Mouse (Mus musculus): ENCODE data around the gene Unc13d. TPM values are rescaled to one million over a fixed set of nuclear protein-coding genes. Genes with fewer than 3 reads are reported as not detected.
"Not testable (repeated sequence)": the region's sequence is repeated elsewhere in the genome, so short reads cannot be mapped to it uniquely, and the experiment has no call there.

Unc13d gene
- polyA plus RNA-seq (2014; fragmentation: Nextera tagmentation; extraction: Ambion mirVana), result 44.8 and 45.3 TPM in 2 replicates

- Histone ChIP-seq H3K9ac (ENCODE audit: low read depth, low read length) (peak within 1 kb of the TSS; percentile 94), H3K27me3 (replicated peaks; ENCODE audit: control insufficient read depth, insufficient read depth, low read length) (no peaks in the 10 kb centered on the region), H3K4me1 (replicated peaks; ENCODE audit: control insufficient read depth, insufficient read depth, low read length) (peaks cover 56% of the 10 kb centered on the region), H3K36me3 (ENCODE audit: control insufficient read depth, insufficient read depth, low read length) (peaks cover 25% of the 10 kb centered on the region), H3K4me2 (peak within 1 kb of the TSS; percentile 96), H3K4me3 (ENCODE audit: low read depth, low read length) (peak within 1 kb of the TSS; percentile 68), H3K27ac (ENCODE audit: low read depth, low read length) (peak within 1 kb of the TSS; percentile 100), H3K9me3 (ENCODE audit: control insufficient read depth, low read length) (no peaks in the 10 kb centered on the region)
- DNase-seq (ENCODE audit: low spot score) (peak; percentile 71), ATAC-seq (replicated peaks; ENCODE audit: low FRiP score) (peak; percentile 83)
- WGBS, result 32% methylated on average over 22 of the region's 22 CpGs
These were observed at the start of gene Unc13d for GRCm38 (mm10) chr11:116077446-116078204. Unc13d (minus strand) TSS chr11:116077961.

- DNase-seq (ENCODE audit: low spot score) (no peak), ATAC-seq (replicated peaks; ENCODE audit: low FRiP score) (no peak)
- Histone ChIP-seq H3K36me3 (ENCODE audit: control insufficient read depth, insufficient read depth, low read length) (peaks cover 17% of the 10 kb centered on the region), H3K9me3 (ENCODE audit: control insufficient read depth, low read length) (no peaks in the 10 kb centered on the region), H3K27ac (ENCODE audit: low read depth, low read length) (no peak overlapping the region), H3K4me2 (no peak overlapping the region), H3K9ac (ENCODE audit: low read depth, low read length) (no peak overlapping the region), H3K27me3 (replicated peaks; ENCODE audit: control insufficient read depth, insufficient read depth, low read length) (no peaks in the 10 kb centered on the region), H3K4me3 (ENCODE audit: low read depth, low read length) (no peak overlapping the region), H3K4me1 (replicated peaks; ENCODE audit: control insufficient read depth, insufficient read depth, low read length) (peaks cover 21% of the 10 kb centered on the region)
- WGBS, result 86% methylated on average over 15 of the region's 15 CpGs
These were observed 48.5 kb upstream of the Unc13d start for GRCm38 (mm10) chr11:116126261-116126660.

GRCm38 (mm10) chr11:116121731-116122245, 44.0 kb upstream of the Unc13d start:
- not testable (repeated sequence) for H3K4me3 ChIP-seq (ENCODE audit: low read depth, low read length); H3K27me3 ChIP-seq (replicated peaks; ENCODE audit: control insufficient read depth, insufficient read depth, low read length); H3K9me3 ChIP-seq (ENCODE audit: control insufficient read depth, low read length); DNase-seq (ENCODE audit: low spot score); H3K9ac ChIP-seq (ENCODE audit: low read depth, low read length); H3K4me1 ChIP-seq (replicated peaks; ENCODE audit: control insufficient read depth, insufficient read depth, low read length); H3K4me2 ChIP-seq; ATAC-seq (replicated peaks; ENCODE audit: low FRiP score); H3K27ac ChIP-seq (ENCODE audit: low read depth, low read length)
- peaks cover 17% of the 10 kb centered on the region for H3K36me3 ChIP-seq (ENCODE audit: control insufficient read depth, insufficient read depth, low read length)
- WGBS, result 88% methylated on average over 8 of the region's 8 CpGs

- Histone ChIP-seq H3K9me3 (ENCODE audit: control insufficient read depth, low read length) (no peaks in the 10 kb centered on the region), H3K27ac (ENCODE audit: low read depth, low read length) (no peak overlapping the region), H3K4me2 (no peak overlapping the region), H3K27me3 (replicated peaks; ENCODE audit: control insufficient read depth, insufficient read depth, low read length) (no peaks in the 10 kb centered on the region), H3K4me1 (replicated peaks; ENCODE audit: control insufficient read depth, insufficient read depth, low read length) (no peaks in the 10 kb centered on the region), H3K36me3 (ENCODE audit: control insufficient read depth, insufficient read depth, low read length) (peaks cover 5% of the 10 kb centered on the region; the same call in 1 of the 2 replicates), H3K4me3 (ENCODE audit: low read depth, low read length) (no peak overlapping the region), H3K9ac (ENCODE audit: low read depth, low read length) (no peak overlapping the region)
- ATAC-seq (replicated peaks; ENCODE audit: low FRiP score), result no peak
- no peak for DNase-seq (ENCODE audit: low spot score)
These were observed 40.1 kb upstream of the Unc13d start for GRCm38 (mm10) chr11:116117819-116118218.

- no peaks in the 10 kb centered on the region for H3K27me3 ChIP-seq (replicated peaks; ENCODE audit: control insufficient read depth, insufficient read depth, low read length)
- DNase-seq (ENCODE audit: low spot score), result no peak
- no peak overlapping the region for H3K4me2 ChIP-seq
- H3K4me3 ChIP-seq (ENCODE audit: low read depth, low read length), result no peak overlapping the region
- no peaks in the 10 kb centered on the region for H3K9me3 ChIP-seq (ENCODE audit: control insufficient read depth, low read length)
- no peak overlapping the region for H3K9ac ChIP-seq (ENCODE audit: low read depth, low read length)
- no peak; the same call in 1 of the 2 replicates for ATAC-seq (replicated peaks; ENCODE audit: low FRiP score)
- no peaks in the 10 kb centered on the region for H3K36me3 ChIP-seq (ENCODE audit: control insufficient read depth, insufficient read depth, low read length)
- H3K4me1 ChIP-seq (replicated peaks; ENCODE audit: control insufficient read depth, insufficient read depth, low read length), result no peaks in the 10 kb centered on the region
- 50% methylated on average over 12 of the region's 12 CpGs for WGBS
- H3K27ac ChIP-seq (ENCODE audit: low read depth, low read length), result no peak overlapping the region
These were observed 39.5 kb upstream of the Unc13d start for GRCm38 (mm10) chr11:116117241-116117640.

GRCm38 (mm10) chr11:116111611-116112203, 33.9 kb upstream of the Unc13d start:
- Histone ChIP-seq H3K36me3 (ENCODE audit: control insufficient read depth, insufficient read depth, low read length) (no peaks in the 10 kb centered on the region), H3K9me3 (ENCODE audit: control insufficient read depth, low read length) (no peaks in the 10 kb centered on the region), H3K9ac (ENCODE audit: low read depth, low read length) (no peak overlapping the region), H3K27ac (ENCODE audit: low read depth, low read length) (no peak overlapping the region), H3K27me3 (replicated peaks; ENCODE audit: control insufficient read depth, insufficient read depth, low read length) (peaks cover 45% of the 10 kb centered on the region), H3K4me1 (replicated peaks; ENCODE audit: control insufficient read depth, insufficient read depth, low read length) (peaks cover 21% of the 10 kb centered on the region), H3K4me2 (no peak overlapping the region), H3K4me3 (ENCODE audit: low read depth, low read length) (no peak overlapping the region)
- DNase-seq (ENCODE audit: low spot score), result no peak
- ATAC-seq (replicated peaks; ENCODE audit: low FRiP score), result no peak
- 83% methylated on average over 19 of the region's 19 CpGs for WGBS

- no peak overlapping the region; the same call in none of the 2 replicates for H3K4me2 ChIP-seq
- ATAC-seq (replicated peaks; ENCODE audit: low FRiP score), result no peak
- H3K9me3 ChIP-seq (ENCODE audit: control insufficient read depth, low read length), result no peaks in the 10 kb centered on the region
- no peak for DNase-seq (ENCODE audit: low spot score)
- peaks cover 28% of the 10 kb centered on the region for H3K4me1 ChIP-seq (replicated peaks; ENCODE audit: control insufficient read depth, insufficient read depth, low read length)
- no peak overlapping the region for H3K27ac ChIP-seq (ENCODE audit: low read depth, low read length)
- no peak overlapping the region for H3K9ac ChIP-seq (ENCODE audit: low read depth, low read length)
- WGBS, result 76% methylated on average over 4 of the region's 4 CpGs
- no peaks in the 10 kb centered on the region for H3K36me3 ChIP-seq (ENCODE audit: control insufficient read depth, insufficient read depth, low read length)
- H3K4me3 ChIP-seq (ENCODE audit: low read depth, low read length), result no peak overlapping the region
- H3K27me3 ChIP-seq (replicated peaks; ENCODE audit: control insufficient read depth, insufficient read depth, low read length), result peaks cover 49% of the 10 kb centered on the region
These were observed 33.3 kb upstream of the Unc13d start for GRCm38 (mm10) chr11:116111067-116111466.

GRCm38 (mm10) chr11:116110540-116110939, 32.8 kb upstream of the Unc13d start:
- Histone ChIP-seq H3K9ac (ENCODE audit: low read depth, low read length) (peak overlapping the region; percentile 59), H3K36me3 (ENCODE audit: control insufficient read depth, insufficient read depth, low read length) (no peaks in the 10 kb centered on the region), H3K27ac (ENCODE audit: low read depth, low read length) (peak overlapping the region; percentile 38; the same call in 1 of the 2 replicates), H3K27me3 (replicated peaks; ENCODE audit: control insufficient read depth, insufficient read depth, low read length) (peaks cover 50% of the 10 kb centered on the region), H3K4me1 (replicated peaks; ENCODE audit: control insufficient read depth, insufficient read depth, low read length) (peaks cover 32% of the 10 kb centered on the region), H3K4me3 (ENCODE audit: low read depth, low read length) (peak overlapping the region; percentile 59), H3K4me2 (peak overlapping the region; percentile 81), H3K9me3 (ENCODE audit: control insufficient read depth, low read length) (no peaks in the 10 kb centered on the region)
- DNase-seq (ENCODE audit: low spot score) (no peak), ATAC-seq (replicated peaks; ENCODE audit: low FRiP score) (no peak)
- WGBS, result 23% methylated on average over 10 of the region's 10 CpGs

Measured in liver, embryonic 11.5 days (tissue).